Mouse (Mus musculus) midbrain, embryonic 15.5 days (tissue): ENCODE results near the gene Nup153. TPM values are rescaled to one million over a fixed set of nuclear protein-coding genes. Genes with fewer than 3 reads are reported as not detected.

Source experiments
- ATAC-seq: fragments of 200-750 bp; cut with Nextera tagmentation; replicated peaks from 2 replicates; pipeline ENCODE4 v1.8.0; 2017; ENCODE audit warnings: moderate TSS enrichment
- H3K27ac ChIP-seq: fragments of 300-500 bp; sonication (generic); 2 replicates; pipeline ENCODE4 v1.5.1; 2015; ENCODE audit warnings: mild to moderate bottlenecking, inconsistent platforms
- H3K27me3 ChIP-seq: fragments of 300-500 bp; sonication (generic); replicated peaks from 2 replicates; pipeline ENCODE4 v1.6.1; 2015; ENCODE audit warnings: inconsistent platforms
- H3K36me3 ChIP-seq: fragments of 300-500 bp; sonication (generic); replicated peaks from 2 replicates; pipeline ENCODE4 v1.6.1; 2015; ENCODE audit warnings: inconsistent platforms
- H3K4me1 ChIP-seq: fragments of 300-500 bp; sonication (generic); 2 replicates; pipeline ENCODE4 v1.6.1; 2015; ENCODE audit warnings: inconsistent platforms
- H3K4me2 ChIP-seq: fragments of 300-500 bp; sonication (generic); 2 replicates; pipeline ENCODE4 v1.6.1; 2015; ENCODE audit warnings: inconsistent platforms, mild to moderate bottlenecking, moderate library complexity
- H3K4me3 ChIP-seq: fragments of 300-500 bp; sonication (generic); 2 replicates; pipeline ENCODE4 v1.5.1; 2015; ENCODE audit warnings: mild to moderate bottlenecking, inconsistent platforms
- H3K9ac ChIP-seq: fragments of 300-500 bp; sonication (generic); 2 replicates; pipeline ENCODE4 v1.6.1; 2015; ENCODE audit warnings: mild to moderate bottlenecking, inconsistent platforms
- H3K9me3 ChIP-seq: fragments of 300-500 bp; sonication (generic); 2 replicates; pipeline ENCODE4 v1.6.1; 2016; ENCODE audit warnings: inconsistent platforms
- WGBS: fragments of 180-500 bp; shearing (Covaris S2); methylation state at CpG from one replicate; pipeline ENCODE4 v1.1.7; 2015; ENCODE audit warnings: mixed read lengths; 5-methylcytosine and 5-hydroxymethylcytosine counted together
- polyA plus RNA-seq: library from polyadenylated mRNA; unstranded; fragments of >200 nt; fragmentation: Nextera tagmentation; extraction: Ambion mirVana; gene quantifications from 2 replicates; pipeline ENCODE4 v1.2.1, GENCODE M21; 2015

The Nup153 gene
- 18.4 and 18.5 TPM in 2 replicates for polyA plus RNA-seq

- Histone ChIP-seq H3K4me2 (peak within 1 kb of the TSS; percentile 78), H3K27ac (peak within 1 kb of the TSS; percentile 94), H3K9ac (peak within 1 kb of the TSS; percentile 90), H3K4me3 (peak within 1 kb of the TSS; percentile 100), H3K4me1 (peaks cover 22% of the 10 kb centered on the region), H3K9me3 (no peaks in the 10 kb centered on the region), H3K27me3 (no peaks in the 10 kb centered on the region), H3K36me3 (no peaks in the 10 kb centered on the region)
- peak; percentile 95 for ATAC-seq
- WGBS, result under 1% methylated on average over 51 of the region's 51 CpGs
These were observed at the start of gene Nup153 for GRCm38 (mm10) chr13:46727837-46728268. Gene Nup153 (minus strand): TSS chr13:46727940.

DNA sequence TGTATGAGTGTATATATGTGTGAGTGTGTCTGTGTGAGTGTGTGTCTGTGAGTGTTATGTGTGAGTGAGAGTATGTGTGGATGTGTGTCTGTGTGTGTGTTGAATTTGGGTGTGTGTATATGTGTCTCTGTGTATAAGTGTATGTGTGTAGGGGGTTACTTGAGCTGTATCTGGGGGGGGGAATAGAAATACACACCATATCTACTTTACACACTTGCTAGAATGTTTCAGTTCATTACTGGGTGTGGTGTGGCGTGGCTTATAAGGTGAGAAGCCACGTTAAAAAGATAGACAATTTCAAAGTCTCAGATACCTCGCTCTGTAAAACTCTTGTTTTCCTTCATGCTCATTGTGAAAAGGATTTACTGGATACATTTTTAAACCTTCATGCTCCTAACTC is 49.7 kb upstream of the Nup153 start:
- no peaks in the 10 kb centered on the region for H3K27me3 ChIP-seq
- 93% methylated on average over 3 of the region's 3 CpGs for WGBS
- peaks cover 7% of the 10 kb centered on the region for H3K36me3 ChIP-seq
- no peak overlapping the region for H3K4me2 ChIP-seq
- no peak overlapping the region for H3K27ac ChIP-seq
- H3K9ac ChIP-seq, result no peak overlapping the region
- no peak overlapping the region for H3K4me3 ChIP-seq
- H3K9me3 ChIP-seq, result no peaks in the 10 kb centered on the region
- H3K4me1 ChIP-seq, result no peaks in the 10 kb centered on the region
- ATAC-seq, result no peak

- Histone ChIP-seq H3K27me3 (no peaks in the 10 kb centered on the region), H3K4me1 (no peaks in the 10 kb centered on the region), H3K36me3 (peaks cover 13% of the 10 kb centered on the region), H3K27ac (no peak overlapping the region), H3K4me2 (no peak overlapping the region), H3K4me3 (no peak overlapping the region), H3K9ac (no peak overlapping the region), H3K9me3 (no peaks in the 10 kb centered on the region)
- ATAC-seq, result no peak
- 79% methylated on average over 14 of the region's 14 CpGs for WGBS
These were observed 49.0 kb upstream of the Nup153 start for GRCm38 (mm10) chr13:46776636-46777305.

DNA sequence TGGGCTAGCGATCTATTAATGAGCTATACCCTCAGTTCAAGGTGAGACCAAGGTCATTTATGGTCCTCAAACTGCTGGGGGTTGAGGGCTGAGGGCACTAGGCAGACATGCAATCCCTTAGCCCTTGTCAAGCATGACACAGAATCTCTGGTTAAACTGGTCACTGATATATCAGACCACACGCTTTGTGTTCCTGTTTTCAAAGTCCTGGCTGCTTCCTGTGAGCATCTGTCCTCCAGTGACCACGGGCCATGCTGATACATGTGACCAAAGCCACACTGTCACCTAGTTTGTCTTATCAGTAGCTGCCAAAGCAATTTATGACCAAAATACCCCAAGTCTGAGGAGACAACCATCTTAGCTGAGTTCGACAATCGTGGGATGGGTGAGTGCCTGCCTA is 47.3 kb upstream of the Nup153 start:
- no peak overlapping the region for H3K4me2 ChIP-seq
- H3K4me1 ChIP-seq, result no peaks in the 10 kb centered on the region
- H3K27ac ChIP-seq, result no peak overlapping the region
- no peak for ATAC-seq
- H3K27me3 ChIP-seq, result no peaks in the 10 kb centered on the region
- H3K9me3 ChIP-seq, result no peaks in the 10 kb centered on the region
- H3K9ac ChIP-seq, result no peak overlapping the region
- H3K4me3 ChIP-seq, result no peak overlapping the region
- peaks cover 23% of the 10 kb centered on the region for H3K36me3 ChIP-seq
- 96% methylated on average over 5 of the region's 5 CpGs for WGBS

DNA sequence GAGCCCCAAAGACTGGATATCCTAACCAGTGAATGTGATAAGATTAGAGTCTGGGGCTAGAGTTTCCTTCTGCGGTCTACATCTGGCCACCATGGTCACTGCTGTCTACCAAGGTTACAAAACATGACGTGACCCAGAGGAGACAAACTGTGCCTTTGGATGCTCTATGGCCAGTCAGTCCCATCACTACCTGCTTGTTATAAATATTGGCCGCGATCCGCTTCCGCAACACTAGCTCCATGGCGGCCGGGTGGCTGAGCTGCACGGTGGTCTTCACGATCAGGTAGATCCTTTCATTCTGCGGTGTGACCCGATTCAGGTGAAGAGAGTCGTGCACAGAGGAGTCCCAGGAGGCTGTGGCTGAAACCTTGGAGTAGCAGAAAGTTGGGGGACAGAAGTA is 44.8 kb upstream of the Nup153 start:
- 97% methylated on average over 13 of the region's 13 CpGs for WGBS
- Histone ChIP-seq H3K27me3 (no peaks in the 10 kb centered on the region), H3K4me3 (no peak overlapping the region), H3K4me1 (no peaks in the 10 kb centered on the region), H3K9me3 (no peaks in the 10 kb centered on the region), H3K27ac (no peak overlapping the region), H3K9ac (no peak overlapping the region), H3K4me2 (no peak overlapping the region), H3K36me3 (peaks cover 27% of the 10 kb centered on the region)
- ATAC-seq, result no peak

GRCm38 (mm10) chr13:46765361-46765760 is 37.6 kb upstream of the Nup153 start:
- Histone ChIP-seq H3K9ac (no peak overlapping the region), H3K9me3 (no peaks in the 10 kb centered on the region), H3K4me2 (no peak overlapping the region), H3K4me3 (no peak overlapping the region), H3K27ac (no peak overlapping the region), H3K27me3 (no peaks in the 10 kb centered on the region), H3K4me1 (no peaks in the 10 kb centered on the region), H3K36me3 (peaks cover 16% of the 10 kb centered on the region; the same call in 1 of the 2 replicates)
- 92% methylated on average over 2 of the region's 2 CpGs for WGBS
- ATAC-seq, result no peak

DNA sequence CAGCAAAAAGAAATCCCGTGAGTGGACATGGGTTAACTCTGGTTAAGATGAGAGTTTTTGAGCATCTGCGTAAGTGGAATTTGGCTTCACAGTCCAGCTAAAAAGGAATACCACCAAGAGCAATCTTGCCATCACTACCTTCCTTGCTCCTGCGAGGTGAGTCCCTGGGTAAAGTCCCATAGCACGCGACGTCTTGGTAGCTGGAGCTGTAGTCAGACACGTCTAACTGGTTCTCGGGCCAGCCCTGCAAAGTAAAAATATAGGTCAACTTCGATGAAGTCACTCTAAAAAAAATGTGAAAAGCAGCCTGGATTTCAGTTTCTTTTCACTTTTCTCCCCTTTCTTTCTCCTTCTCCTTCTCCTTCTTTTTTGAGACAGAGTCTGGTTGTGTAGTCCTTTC is 35.5 kb upstream of the Nup153 start:
- WGBS, result 98% methylated on average over 9 of the region's 9 CpGs
- Histone ChIP-seq H3K9me3 (no peaks in the 10 kb centered on the region), H3K9ac (no peak overlapping the region), H3K36me3 (peaks cover 12% of the 10 kb centered on the region; the same call in 1 of the 2 replicates), H3K27me3 (no peaks in the 10 kb centered on the region), H3K4me2 (no peak overlapping the region), H3K4me1 (peaks cover 6% of the 10 kb centered on the region), H3K27ac (no peak overlapping the region), H3K4me3 (no peak overlapping the region)
- ATAC-seq, result no peak

- no peak overlapping the region for H3K27ac ChIP-seq
- no peak for ATAC-seq
- no peak overlapping the region for H3K4me2 ChIP-seq
- no peaks in the 10 kb centered on the region for H3K27me3 ChIP-seq
- no peaks in the 10 kb centered on the region for H3K9me3 ChIP-seq
- H3K4me3 ChIP-seq, result no peak overlapping the region
- H3K36me3 ChIP-seq, result peaks cover 12% of the 10 kb centered on the region; the same call in 1 of the 2 replicates
- H3K9ac ChIP-seq, result no peak overlapping the region
- 51% methylated on average over 6 of the region's 6 CpGs for WGBS
- peaks cover 6% of the 10 kb centered on the region for H3K4me1 ChIP-seq
These were observed 33.2 kb upstream of the Nup153 start for GRCm38 (mm10) chr13:46760921-46761320.

DNA sequence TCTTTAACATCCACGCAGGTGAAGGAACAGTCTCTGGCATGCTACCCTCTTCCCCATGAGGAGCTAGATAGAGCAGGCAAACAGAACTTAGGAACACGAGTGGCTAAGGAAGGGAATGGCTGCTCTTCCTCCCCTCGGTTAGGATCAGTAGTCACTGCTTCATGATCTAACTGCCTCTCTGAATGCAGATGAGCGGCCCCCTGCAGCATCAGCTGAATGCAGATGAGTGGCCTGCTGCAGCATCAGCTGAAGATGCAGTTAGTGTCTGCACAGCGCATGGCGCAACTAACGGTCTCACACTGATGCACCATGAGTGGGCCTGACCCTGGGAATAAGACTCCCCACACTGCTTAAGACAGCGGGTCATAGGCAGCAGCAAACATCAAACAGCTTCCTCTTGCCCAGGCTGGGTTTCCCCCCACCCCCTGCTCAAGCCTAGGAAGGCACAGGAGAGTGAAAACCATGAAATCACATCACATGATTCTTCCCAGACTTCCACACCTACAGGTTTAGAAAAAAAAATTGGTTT is 31.6 kb upstream of the Nup153 start:
- Histone ChIP-seq H3K4me2 (no peak overlapping the region), H3K9ac (no peak overlapping the region), H3K4me3 (no peak overlapping the region), H3K27ac (0 out of 2 replicates have a peak overlapping the region, but pooled peaks have one; percentile 48), H3K9me3 (no peaks in the 10 kb centered on the region), H3K27me3 (no peaks in the 10 kb centered on the region), H3K36me3 (peaks cover 12% of the 10 kb centered on the region; the same call in 1 of the 2 replicates), H3K4me1 (peaks cover 6% of the 10 kb centered on the region)
- 0 out of 2 replicates have a peak, but pooled peaks have one; percentile 37 for ATAC-seq
- WGBS, result 41% methylated on average over 8 of the region's 8 CpGs

GRCm38 (mm10) chr13:46758627-46759026 is 30.9 kb upstream of the Nup153 start:
- Histone ChIP-seq H3K36me3 (peaks cover 8% of the 10 kb centered on the region; the same call in 1 of the 2 replicates), H3K4me2 (no peak overlapping the region), H3K27me3 (no peaks in the 10 kb centered on the region), H3K4me3 (no peak overlapping the region), H3K9me3 (no peaks in the 10 kb centered on the region), H3K4me1 (peaks cover 6% of the 10 kb centered on the region), H3K9ac (no peak overlapping the region), H3K27ac (no peak overlapping the region)
- 93% methylated on average over 13 of the region's 13 CpGs for WGBS
- ATAC-seq, result no peak

GRCm38 (mm10) chr13:46757946-46758345 is 30.2 kb upstream of the Nup153 start:
- H3K4me3 ChIP-seq, result no peak overlapping the region
- no peak overlapping the region for H3K27ac ChIP-seq
- no peaks in the 10 kb centered on the region for H3K9me3 ChIP-seq
- H3K4me2 ChIP-seq, result no peak overlapping the region
- WGBS, result 86% methylated on average over 7 of the region's 7 CpGs
- no peak overlapping the region for H3K9ac ChIP-seq
- ATAC-seq, result no peak
- peaks cover 6% of the 10 kb centered on the region for H3K4me1 ChIP-seq
- H3K27me3 ChIP-seq, result no peaks in the 10 kb centered on the region
- H3K36me3 ChIP-seq, result peaks cover 5% of the 10 kb centered on the region; the same call in 1 of the 2 replicates

GRCm38 (mm10) chr13:46753294-46753693 is 25.6 kb upstream of the Nup153 start:
- Histone ChIP-seq H3K27me3 (no peaks in the 10 kb centered on the region), H3K9me3 (no peaks in the 10 kb centered on the region), H3K4me1 (no peaks in the 10 kb centered on the region), H3K4me2 (no peak overlapping the region), H3K9ac (no peak overlapping the region), H3K36me3 (no peaks in the 10 kb centered on the region), H3K27ac (no peak overlapping the region), H3K4me3 (no peak overlapping the region)
- ATAC-seq, result no peak
- WGBS, result 93% methylated on average over 5 of the region's 5 CpGs
